Mouse (Mus musculus) olfactory bulb, adult 2 months (tissue): ENCODE results near the gene Cblc. TPM values are rescaled to one million over a fixed set of nuclear protein-coding genes. Genes with fewer than 3 reads are reported as not detected.
A peak's percentile ranks its signal among the peaks of the same experiment; 100 is the strongest.

Experiments
- H3K27ac ChIP-seq: fragments of 200-500 bp; 2 replicates; pipeline ENCODE4 v1.5.1; 2012; ENCODE audit warnings: low read depth, low read length; ENCODE audit not compliant: insufficient read depth
- H3K4me1 ChIP-seq: fragments of 200-500 bp; 2 replicates; pipeline ENCODE4 v1.6.1; 2012; ENCODE audit warnings: low read length; ENCODE audit not compliant: control insufficient read depth, insufficient read depth
- H3K4me3 ChIP-seq: fragments of 200-500 bp; 2 replicates; pipeline ENCODE4 v1.5.1; 2012; ENCODE audit warnings: mild to moderate bottlenecking, low read depth, low read length, moderate library complexity; ENCODE audit not compliant: insufficient read depth
- CTCF ChIP-seq: fragments of 200-500 bp; IDR thresholded peaks from 2 replicates; pipeline ENCODE4 v1.5.1; 2012; ENCODE audit warnings: low read depth, mild to moderate bottlenecking, low read length, moderate library complexity; ENCODE audit not compliant: insufficient read depth
- POLR2A ChIP-seq: fragments of 200-500 bp; IDR thresholded peaks from 2 replicates; pipeline ENCODE4 v1.6.1; 2012; ENCODE audit warnings: mild to moderate bottlenecking, low read depth, low read length, moderate library complexity; ENCODE audit not compliant: insufficient read depth
- WGBS: fragments of 180-500 bp; shearing (Covaris S2); methylation state at CpG from one replicate; pipeline ENCODE4 v1.1.7; 2018; 5-methylcytosine and 5-hydroxymethylcytosine counted together
- polyA plus RNA-seq: library from polyadenylated mRNA; stranded (reverse); fragments of >200 nt; gene quantifications from 2 replicates; pipeline ENCODE4 v1.2.4, GENCODE M21; 2012; ENCODE audit warnings: low replicate concordance; ENCODE audit not compliant: missing spikeins, insufficient read depth, insufficient read length

Gene Cblc
- polyA plus RNA-seq, 1 experiment, result not detected

DNA sequence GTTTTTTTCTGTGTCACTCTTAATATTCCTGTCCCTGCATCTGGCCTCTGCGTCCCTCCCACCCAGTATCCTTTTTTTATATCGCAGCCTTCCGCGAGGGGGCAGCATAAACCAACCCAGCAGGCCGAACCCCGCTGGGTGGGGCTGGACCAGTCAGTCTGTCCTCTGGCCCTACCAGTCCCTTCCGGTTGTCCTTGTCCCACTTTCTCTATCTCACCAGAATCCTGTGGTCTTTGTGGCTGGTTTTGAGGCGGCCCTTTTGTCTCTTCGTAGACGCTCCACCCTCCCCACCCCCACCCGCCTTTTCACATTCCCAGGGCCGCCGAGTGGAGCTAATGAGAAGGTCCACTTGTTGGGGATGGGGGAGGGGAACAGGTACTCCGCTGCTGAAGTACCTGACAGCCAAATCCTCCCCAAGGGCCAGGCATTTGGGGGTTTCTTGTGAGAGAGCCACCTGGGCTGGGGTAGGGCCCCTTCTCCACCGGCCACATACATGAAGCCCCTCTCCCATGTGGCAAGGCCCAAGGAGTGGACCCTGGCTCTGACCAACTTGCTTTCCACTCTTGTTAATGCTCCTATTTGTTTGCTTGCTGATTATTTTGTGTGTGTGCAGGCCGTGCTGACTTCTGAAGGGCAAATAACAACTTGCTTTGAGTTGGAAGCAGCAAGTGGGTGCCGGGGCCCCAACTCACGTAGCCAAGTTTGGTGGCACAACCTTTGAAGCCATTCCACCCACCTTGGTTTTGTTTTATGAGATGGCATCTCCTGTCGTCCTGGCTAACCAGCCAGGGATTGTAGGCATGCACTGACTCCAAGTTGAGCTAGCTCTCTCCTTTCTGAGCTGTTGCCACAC lies 46.2 kb downstream of the Cblc start, which contains the start of gene Nectin2:
TSS of gene Nectin2 (minus strand) at position 267 of the 853 bp plus-strand sequence.
- peak; percentile 52; the same call in 1 of the 2 replicates for TF ChIP-seq CTCF
- no peak for TF ChIP-seq POLR2A
- Histone ChIP-seq H3K4me1 (peaks cover 34% of the 10 kb centered on the region), H3K27ac (no peak within 1 kb of the TSS), H3K4me3 (peak within 1 kb of the TSS; percentile 52)
- 16% methylated on average over 19 of the region's 19 CpGs for WGBS

DNA sequence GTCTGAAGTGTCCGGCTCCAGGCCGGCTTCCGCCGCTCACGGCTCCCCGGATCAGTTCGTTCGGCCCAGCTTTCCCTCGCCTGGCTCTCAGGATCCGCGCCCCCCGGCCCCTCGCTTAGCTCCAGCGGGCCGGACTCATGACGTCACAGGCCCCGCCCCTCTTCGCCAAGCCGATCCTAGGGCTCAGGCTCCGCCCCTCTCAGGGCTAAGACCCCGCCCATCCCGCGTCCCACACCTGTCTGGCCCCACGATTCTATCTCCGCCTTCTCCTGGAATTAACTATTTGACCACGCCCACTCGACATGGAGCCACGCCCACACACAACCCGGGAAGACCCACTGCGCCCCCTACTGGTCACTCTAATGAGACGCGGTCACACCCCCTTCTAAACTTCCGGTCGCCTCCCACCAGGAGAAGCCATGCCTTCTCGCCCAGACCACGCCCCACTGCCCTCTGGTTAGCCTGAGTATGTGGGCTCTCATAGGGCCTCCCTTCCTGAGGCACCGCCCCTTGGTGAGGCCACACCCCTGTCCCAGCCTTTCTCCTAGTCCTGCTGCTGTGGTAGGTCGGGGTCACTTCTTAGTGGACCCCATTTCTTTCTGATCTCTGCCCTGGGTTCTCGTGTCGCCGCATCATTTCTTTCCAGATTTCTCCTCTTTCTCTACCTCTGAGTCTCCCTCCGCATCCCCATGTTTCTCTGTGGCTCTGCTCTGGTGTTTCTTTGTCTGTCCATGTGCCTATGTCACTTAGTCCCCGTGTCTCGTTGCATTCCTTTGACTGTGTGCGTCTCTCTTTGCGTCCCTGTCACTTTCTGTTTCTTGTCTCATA lies 47.0 kb downstream of the Cblc start:
- Histone ChIP-seq H3K27ac (no peak overlapping the region), H3K4me3 (peak overlapping the region; percentile 52), H3K4me1 (peaks cover 34% of the 10 kb centered on the region)
- WGBS, result under 1% methylated on average over 46 of the region's 46 CpGs
- TF ChIP-seq POLR2A (0 out of 2 replicates have a peak, but pooled peaks have one; percentile 16), CTCF (peak; percentile 75)

DNA sequence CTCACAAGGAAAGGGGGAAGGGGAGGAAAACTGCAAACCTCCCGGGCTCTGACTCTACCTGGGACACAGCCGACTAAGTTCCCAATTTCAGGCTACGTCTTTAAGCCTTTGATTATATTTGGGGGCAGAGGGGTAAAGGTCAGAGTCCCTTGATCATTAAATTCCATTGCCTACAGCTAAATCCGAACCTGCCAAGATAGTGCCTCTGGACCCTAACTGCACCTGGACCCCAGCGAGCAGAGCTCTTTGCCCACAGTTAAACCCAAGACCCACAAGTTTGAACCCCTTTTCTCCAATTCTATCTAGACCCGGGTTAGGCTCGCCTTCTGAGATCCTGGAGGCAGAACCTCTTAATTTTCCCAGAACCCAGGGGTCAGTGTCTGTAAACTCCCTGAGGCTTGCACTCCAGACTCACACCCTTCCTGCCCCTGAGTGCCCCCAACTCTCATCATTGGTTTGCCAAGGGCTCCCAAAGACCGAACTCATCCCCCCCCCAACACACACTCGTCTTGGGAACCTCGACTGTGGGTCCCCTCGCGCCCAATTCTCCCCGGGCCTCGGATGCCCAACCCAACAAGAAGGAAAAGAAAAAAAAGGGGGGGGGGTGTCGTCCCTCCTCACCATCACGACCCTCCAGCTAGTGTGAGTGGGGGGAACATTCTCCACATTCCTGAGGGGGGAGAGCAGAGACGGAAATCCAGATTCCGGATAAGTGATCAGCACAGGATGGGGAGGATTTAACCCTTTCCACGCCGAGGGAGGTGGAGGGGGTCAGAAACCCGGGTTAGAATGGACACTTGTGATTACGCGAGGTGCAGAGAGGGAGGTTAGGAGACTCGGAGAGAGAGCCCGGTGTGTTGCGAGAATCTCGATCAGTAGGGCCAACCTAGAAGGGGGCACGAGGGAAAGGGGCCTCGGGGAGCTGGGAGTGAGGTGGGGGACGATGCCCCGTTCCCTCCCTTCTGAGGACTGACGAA lies 48.1 kb downstream of the Cblc start:
- Histone ChIP-seq H3K4me1 (peaks cover 34% of the 10 kb centered on the region), H3K27ac (no peak overlapping the region), H3K4me3 (peak overlapping the region; percentile 52)
- TF ChIP-seq POLR2A, result no peak
- 2% methylated on average over 32 of the region's 32 CpGs for WGBS

DNA sequence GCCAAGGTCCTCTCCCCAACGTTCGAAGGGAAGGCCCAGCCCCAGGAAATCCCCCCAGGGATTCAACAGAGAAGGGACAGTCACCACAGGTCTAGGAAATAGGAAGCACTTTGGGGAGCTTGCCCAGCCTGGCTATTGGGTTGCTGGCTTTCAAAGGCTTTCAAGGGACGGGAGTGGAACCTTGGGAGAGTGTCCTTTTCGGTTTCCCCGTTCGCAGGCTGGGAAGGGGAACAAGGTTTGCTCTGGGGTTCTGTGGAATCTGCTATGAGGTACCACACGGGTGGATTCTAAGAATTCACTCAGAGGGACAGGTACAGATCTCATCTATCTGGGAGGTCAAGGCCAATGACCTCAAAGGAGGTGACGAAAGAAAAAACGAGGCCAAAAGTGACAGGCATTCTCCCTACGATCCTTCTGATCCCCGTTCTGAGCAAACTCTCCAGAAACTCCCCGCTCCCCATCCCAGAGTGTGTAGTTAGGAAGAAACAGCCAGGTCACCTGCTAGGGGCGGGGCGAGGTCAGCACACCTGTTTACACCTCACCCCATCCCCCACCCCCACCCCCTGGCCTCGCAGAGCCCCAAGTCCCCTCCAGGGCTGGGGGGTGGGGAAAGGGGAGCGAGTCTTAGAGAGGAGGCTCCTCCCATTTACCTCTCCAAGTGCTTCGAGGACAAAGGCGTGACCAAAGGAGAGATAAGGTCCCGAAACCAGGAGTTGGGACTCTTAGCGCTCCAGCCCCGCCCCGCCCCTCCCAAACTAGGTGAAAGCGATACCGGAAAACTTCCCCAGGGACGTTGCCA lies 49.0 kb downstream of the Cblc start:
- TF ChIP-seq CTCF (no peak), POLR2A (no peak)
- no peak overlapping the region for H3K27ac ChIP-seq
- H3K4me1 ChIP-seq, result peaks cover 34% of the 10 kb centered on the region
- no peak overlapping the region for H3K4me3 ChIP-seq
- WGBS, result 30% methylated on average over 25 of the region's 25 CpGs

DNA sequence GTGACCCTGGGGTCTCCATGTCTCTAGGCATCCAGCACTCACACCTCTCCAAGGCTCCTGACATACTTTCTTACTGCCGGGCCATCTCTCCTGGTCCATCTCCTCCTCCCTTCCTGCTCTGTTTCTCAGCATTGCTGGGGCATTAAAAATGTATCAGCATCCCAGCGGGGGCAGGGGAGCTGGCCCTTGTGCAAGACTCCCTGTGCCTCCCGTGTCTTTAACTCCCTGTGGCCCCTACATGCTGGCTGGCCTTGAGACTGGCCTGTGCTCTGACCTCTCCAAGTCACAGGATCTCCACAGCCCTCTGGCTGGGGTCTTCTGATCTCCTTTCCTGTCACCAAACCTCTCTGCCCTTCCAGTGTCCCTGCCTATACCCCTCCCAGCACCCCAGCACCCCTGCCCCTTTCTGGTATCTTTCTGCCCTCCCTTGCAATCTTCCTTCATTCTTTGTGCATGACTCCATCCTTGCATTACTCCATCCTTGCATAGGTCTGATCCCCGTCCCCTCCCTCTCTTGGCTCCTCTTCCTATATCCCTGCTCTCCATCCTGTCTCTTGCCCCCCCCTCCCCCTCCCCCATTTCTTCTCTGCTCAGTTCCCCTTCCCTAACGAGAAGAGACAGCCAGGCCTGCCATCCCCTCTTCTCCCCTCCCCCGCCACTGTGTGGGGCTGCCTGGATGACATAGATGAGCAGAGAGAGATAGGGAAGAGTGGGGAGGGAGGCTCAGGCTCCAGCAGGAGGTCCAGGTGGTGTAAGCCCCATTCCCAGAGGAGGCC lies 50.0 kb downstream of the Cblc start:
- Histone ChIP-seq H3K27ac (no peak overlapping the region), H3K4me1 (peaks cover 34% of the 10 kb centered on the region), H3K4me3 (no peak overlapping the region)
- TF ChIP-seq CTCF (no peak), POLR2A (no peak)
- WGBS, result 63% methylated on average over 6 of the region's 6 CpGs

DNA sequence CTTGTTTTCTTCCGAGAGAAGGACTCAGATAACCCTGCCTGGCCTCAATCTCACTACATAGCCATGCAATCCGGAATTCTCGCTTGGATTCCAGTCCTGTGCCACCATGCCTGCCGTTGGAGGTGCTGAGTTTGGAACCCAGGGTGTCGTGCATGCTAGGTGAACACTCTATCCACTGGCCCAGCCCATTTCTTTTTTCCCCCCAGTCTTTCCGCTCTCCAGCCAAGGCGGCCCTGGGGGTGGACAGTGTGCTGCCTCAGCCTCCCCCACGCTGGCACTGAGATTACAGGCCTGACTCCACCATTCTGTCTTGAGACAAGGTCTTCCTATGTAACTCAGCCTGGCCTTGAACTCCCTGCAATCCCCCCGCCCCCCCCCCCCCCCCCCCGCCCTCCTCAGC lies 50.6 kb downstream of the Cblc start:
- TF ChIP-seq POLR2A, result no peak
- no peak for TF ChIP-seq CTCF
- no peak overlapping the region for H3K4me3 ChIP-seq
- no peak overlapping the region for H3K27ac ChIP-seq
- WGBS, result 84% methylated on average over 9 of the region's 10 CpGs
- peaks cover 34% of the 10 kb centered on the region for H3K4me1 ChIP-seq

DNA sequence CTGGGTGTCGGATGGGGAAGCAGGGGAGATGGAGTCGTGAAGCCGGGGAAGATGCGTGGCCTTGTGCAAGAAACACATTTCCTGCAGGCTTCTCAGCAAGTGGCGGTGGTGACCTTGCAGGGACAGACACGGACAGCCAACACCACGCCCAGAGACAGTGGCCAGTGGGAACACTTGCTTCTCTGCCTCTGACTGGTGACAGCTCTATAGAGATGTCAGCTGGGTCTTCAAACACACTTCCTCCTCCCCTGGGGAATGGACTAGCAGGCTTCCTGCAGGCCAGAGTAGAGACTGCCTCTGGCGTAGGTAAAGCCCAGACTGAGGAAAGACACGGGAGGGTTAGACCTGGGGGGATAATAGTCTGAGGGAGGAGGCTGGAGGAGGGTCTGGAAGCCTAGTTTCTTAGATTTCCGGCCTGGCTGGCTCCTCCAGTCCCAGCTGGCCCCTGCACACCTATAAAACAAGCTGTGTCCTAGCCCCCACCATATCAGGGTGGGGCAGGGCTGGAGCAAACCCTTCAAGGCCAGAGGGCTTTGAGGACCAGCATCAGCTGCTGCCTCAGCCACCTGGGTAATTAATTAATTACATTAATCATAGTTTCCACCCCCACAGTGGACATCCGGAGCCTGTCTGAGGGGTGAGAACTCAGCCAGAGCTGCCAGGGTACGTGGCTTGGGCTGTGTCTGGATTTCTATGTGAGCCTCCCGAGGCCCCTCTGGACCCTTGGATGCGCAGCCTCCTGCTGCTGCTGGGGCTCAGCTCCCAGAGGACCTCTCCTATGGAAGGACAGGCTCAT lies 51.8 kb downstream of the Cblc start:
- no peak overlapping the region for H3K4me3 ChIP-seq
- no peak overlapping the region for H3K27ac ChIP-seq
- H3K4me1 ChIP-seq, result peaks cover 28% of the 10 kb centered on the region
- TF ChIP-seq CTCF (no peak), POLR2A (no peak)
- WGBS, result 84% methylated on average over 14 of the region's 14 CpGs
